18 mouse cellular contexts compared by ENCODE assay signal in genomic region chr10:86201006-86201405, GRCm38 (mm10).
A peak's percentile ranks its signal among the peaks of the same experiment; 100 is the strongest.
DNase-seq lines count a peak whose midpoint lies in the region.
"Had no signal": no experiment of that assay in that cellular context is flagged by ENCODE, and none has a peak within 500 bp of the region (broad histone marks: within the 10 kb centered on the region; RNA-seq: fewer than 3 reads in every experiment).

No protein-coding gene starts in this region.

- no peaks in the 10 kb centered on the region for H3K36me3 ChIP-seq in heart, embryonic 10.5 days
- H3K36me3 ChIP-seq: forebrain, embryonic 15.5 days; heart, embryonic 13.5 days; hindbrain, embryonic 12.5 days; liver, embryonic 13.5 days; midbrain, embryonic 15.5 days had no signal

- H3K27ac ChIP-seq in heart, embryonic 10.5 days = no peak overlapping the region
- H3K27ac ChIP-seq: forebrain, embryonic 15.5 days; heart, embryonic 13.5 days; hindbrain, embryonic 12.5 days; liver, embryonic 13.5 days; midbrain, embryonic 15.5 days had no signal

- intact Hi-C loops in left cerebral cortex, postnatal 4 days (cut with DNase I) = no loop called here

- no peaks in the 10 kb centered on the region for H3K27me3 ChIP-seq in heart, embryonic 10.5 days (ENCODE audit: insufficient read depth, poor library complexity, severe bottlenecking)
- H3K27me3 ChIP-seq: CH12.LX; forebrain, embryonic 15.5 days; heart, embryonic 13.5 days; hindbrain, embryonic 12.5 days; liver, embryonic 13.5 days; midbrain, embryonic 15.5 days had no signal

- 73% methylated on average over 3 of the region's 3 CpGs for WGBS in heart, embryonic 10.5 days

- H3K4me1 ChIP-seq in heart, embryonic 10.5 days = no peaks in the 10 kb centered on the region
- H3K4me1 ChIP-seq: forebrain, embryonic 15.5 days; heart, embryonic 13.5 days; hindbrain, embryonic 12.5 days; liver, embryonic 13.5 days; midbrain, embryonic 15.5 days had no signal

- DNase-seq in gastrocnemius, adult 18-20 months (ENCODE audit: low spot score) = peak; percentile 12
- DNase-seq in gastrocnemius, postnatal 4 days (ENCODE audit: low spot score in 2 of 2) = no peak
- peak; percentile 23 for DNase-seq in kidney, postnatal 14 days
- no peak for DNase-seq in kidney, adult 18-20 months
- DNase-seq in heart, embryonic 10.5 days (ENCODE audit: low spot score) = peak; percentile 50
- peak; percentile 71 for DNase-seq in lung, postnatal 10 days
- DNase-seq in left cerebral cortex, postnatal 4 days = no peak
- no peak for DNase-seq in left cerebral cortex, adult 9 months (ENCODE audit: low spot score in 2 of 2)
- DNase-seq: adrenal gland, adult 8-10 months; cerebellum, postnatal 25 days; layer of hippocampus, postnatal 36 days; liver, embryonic 13.5 days; right cerebral cortex, adult 18-20 months had no signal

- no peaks in the 10 kb centered on the region for H3K9me3 ChIP-seq in heart, embryonic 10.5 days
- H3K9me3 ChIP-seq: forebrain, embryonic 15.5 days; heart, embryonic 13.5 days; hindbrain, embryonic 12.5 days; liver, embryonic 13.5 days; midbrain, embryonic 15.5 days had no signal

- H3K4me3 ChIP-seq in heart, embryonic 10.5 days = no peak overlapping the region
- H3K4me3 ChIP-seq: forebrain, embryonic 15.5 days; heart, embryonic 13.5 days; hindbrain, embryonic 12.5 days; liver, embryonic 13.5 days; midbrain, embryonic 15.5 days had no signal

Comparison
In these comparisons a context has a peak if more than half of its experiments do, and no peak if none do; other contexts are left out.
1. DNase-seq: peak in gastrocnemius, adult 18-20 months (single experiment), kidney, postnatal 14 days (single experiment), heart, embryonic 10.5 days (single experiment) and lung, postnatal 10 days (single experiment); none in gastrocnemius, postnatal 4 days (0 of 2), kidney, adult 18-20 months (single experiment), left cerebral cortex, postnatal 4 days (single experiment) and left cerebral cortex, adult 9 months (0 of 2).